ENCODE assay signal across 9 mouse cellular contexts in the genomic region with DNA sequence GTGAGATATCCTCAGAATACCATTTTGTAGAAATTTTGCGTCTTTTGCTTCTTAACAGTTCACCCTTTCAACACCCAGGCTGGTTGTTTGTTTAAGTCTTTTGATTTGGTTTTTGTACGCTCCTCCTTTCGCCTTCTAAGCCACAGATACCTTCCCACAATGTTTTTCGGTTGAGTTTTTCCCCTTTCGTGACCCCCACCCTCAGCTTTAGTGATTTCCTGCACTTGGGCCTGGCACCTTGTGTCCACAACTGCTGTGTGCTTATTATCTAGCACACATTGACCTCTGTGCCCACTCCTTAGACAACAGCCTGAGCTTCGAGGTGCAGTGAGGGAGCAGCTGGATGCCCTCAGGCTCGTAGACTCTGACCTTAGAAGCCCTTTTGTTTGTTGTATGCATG. TPM values are rescaled to one million over a fixed set of nuclear protein-coding genes. Genes with fewer than 3 reads are reported as not detected.
A peak's percentile ranks its signal among the peaks of the same experiment; 100 is the strongest.
DNase-seq lines count a peak whose midpoint lies in the region; ATAC-seq and TF ChIP-seq lines count a peak whose summit lies in the region.
"Had no signal": no experiment of that assay in that cellular context is flagged by ENCODE, and none has a peak within 500 bp of the region (broad histone marks: within the 10 kb centered on the region; RNA-seq: fewer than 3 reads in every experiment).

No protein-coding gene starts in this region.

- H3K9me3 ChIP-seq in lung, embryonic 15.5 days: no peaks in the 10 kb centered on the region
- H3K9me3 ChIP-seq in embryonic facial prominence, embryonic 14.5 days (ENCODE audit: control insufficient read depth, low read length): no peaks in the 10 kb centered on the region
- H3K9me3 ChIP-seq in limb, embryonic 10.5 days (replicated peaks): no peaks in the 10 kb centered on the region

- peaks cover 16% of the 10 kb centered on the region for H3K4me1 ChIP-seq in lung, embryonic 15.5 days
- peaks cover 9% of the 10 kb centered on the region for H3K4me1 ChIP-seq in embryonic facial prominence, embryonic 14.5 days (ENCODE audit: control insufficient read depth, insufficient read depth, low read length)
- H3K4me1 ChIP-seq in limb, embryonic 10.5 days: peaks cover 17% of the 10 kb centered on the region
- peaks cover 8% of the 10 kb centered on the region for H3K4me1 ChIP-seq in olfactory bulb, adult 2 months (ENCODE audit: control insufficient read depth, insufficient read depth, low read length)

- H3K27ac ChIP-seq in lung, embryonic 15.5 days: 0 out of 2 replicates have a peak overlapping the region, but pooled peaks have one; percentile 25
- H3K27ac ChIP-seq in embryonic facial prominence, embryonic 14.5 days (replicated peaks; ENCODE audit: low read depth, low read length): peak overlapping the region; percentile 25; the same call in 1 of the 2 replicates
- H3K27ac ChIP-seq in limb, embryonic 10.5 days: peak overlapping the region; percentile 98; the same call in 1 of the 2 replicates
- H3K27ac ChIP-seq in olfactory bulb, adult 2 months (ENCODE audit: insufficient read depth, low read depth, low read length): peak overlapping the region; percentile 20

- 40% methylated on average over 7 of the region's 7 CpGs for WGBS in lung, embryonic 15.5 days
- 49% methylated on average over 7 of the region's 7 CpGs for WGBS in embryonic facial prominence, embryonic 14.5 days
- WGBS in limb, embryonic 10.5 days: 82% methylated on average over 7 of the region's 7 CpGs
- 33% methylated on average over 7 of the region's 7 CpGs for WGBS in olfactory bulb, adult 2 months

- H3K4me3 ChIP-seq in lung, embryonic 15.5 days: peak overlapping the region; percentile 72
- H3K4me3 ChIP-seq in embryonic facial prominence, embryonic 14.5 days (ENCODE audit: low read depth, low read length): peak overlapping the region; percentile 83
- peak overlapping the region; percentile 89 for H3K4me3 ChIP-seq in limb, embryonic 10.5 days
- H3K4me3 ChIP-seq in olfactory bulb, adult 2 months (ENCODE audit: insufficient read depth, low read depth, low read length): peak overlapping the region; percentile 46

- peak overlapping the region; percentile 80 for H3K9ac ChIP-seq in lung, embryonic 15.5 days
- peak overlapping the region; percentile 88 for H3K9ac ChIP-seq in embryonic facial prominence, embryonic 14.5 days (ENCODE audit: low read depth, low read length)

- TF ChIP-seq POLR2A in olfactory bulb, adult 2 months (IDR thresholded peaks at IDR 0.05; ENCODE audit: insufficient read depth, low read depth, low read length): no peak

- no peak for ATAC-seq in lung, embryonic 15.5 days (ENCODE audit: borderline replicate concordance, extremely low read depth, low FRiP score, low TSS enrichment)
- ATAC-seq in embryonic facial prominence, embryonic 14.5 days (ENCODE audit: low read depth): no peak

- intact Hi-C loops in left cerebral cortex, postnatal 10 days (cut with DNase I): no loop called here

- H3K36me3 ChIP-seq in lung, embryonic 15.5 days: peaks cover 9% of the 10 kb centered on the region; the same call in 1 of the 2 replicates
- peaks cover 9% of the 10 kb centered on the region; the same call in 1 of the 2 replicates for H3K36me3 ChIP-seq in embryonic facial prominence, embryonic 14.5 days (ENCODE audit: control insufficient read depth, insufficient read depth, low read length)
- H3K36me3 ChIP-seq in limb, embryonic 10.5 days: peaks cover 46% of the 10 kb centered on the region

- TF ChIP-seq CTCF in olfactory bulb, adult 2 months (IDR thresholded peaks at IDR 0.05; ENCODE audit: insufficient read depth, low read depth, low read length): no peak

- DNase-seq in lung, adult 18-20 months: no peak
- no peak for DNase-seq in embryonic facial prominence, embryonic 14.5 days (ENCODE audit: low spot score)
- no peak for DNase-seq in limb, embryonic 10.5 days (ENCODE audit: low spot score)
- DNase-seq in left cerebral cortex, postnatal 10 days (ENCODE audit: extremely low spot score in 1 of 2, low spot score in 2 of 2): no peak
- DNase-seq in right cerebral cortex, postnatal 4 days: no peak
- DNase-seq in spleen, postnatal 10 days (ENCODE audit: low spot score in 2 of 2): no peak
- DNase-seq: right cerebral cortex, postnatal 25 days had no signal

- no peaks in the 10 kb centered on the region for H3K27me3 ChIP-seq in lung, embryonic 15.5 days
- H3K27me3 ChIP-seq in embryonic facial prominence, embryonic 14.5 days (replicated peaks; ENCODE audit: control insufficient read depth, insufficient read depth, low read length): no peaks in the 10 kb centered on the region
- H3K27me3 ChIP-seq in limb, embryonic 10.5 days (ENCODE audit: low read depth, poor library complexity, severe bottlenecking): no peaks in the 10 kb centered on the region

- peak overlapping the region; percentile 57 for H3K4me2 ChIP-seq in lung, embryonic 15.5 days
- H3K4me2 ChIP-seq in embryonic facial prominence, embryonic 14.5 days (ENCODE audit: low read depth, low read length): peak overlapping the region; percentile 74

RNA-seq across cellular contexts. Expression of a gene that starts 1.2 kb away (rescaled TPM):
- 43.7 and 44.3 TPM in 2 replicates for polyA plus RNA-seq in lung, embryonic 15.5 days (2015; fragmentation: Nextera tagmentation; extraction: Ambion mirVana)
- 41.7 and 51.2 TPM in 2 replicates for polyA plus RNA-seq in embryonic facial prominence, embryonic 14.5 days (2014; fragmentation: Nextera tagmentation; extraction: Ambion mirVana)
- polyA plus RNA-seq in limb, embryonic 10.5 days (2016; fragmentation: Nextera tagmentation; extraction: Ambion mirVana): 51.6 and 59.9 TPM in 2 replicates
- polyA plus RNA-seq in olfactory bulb, adult 2 months (2012; ENCODE audit: insufficient read depth, insufficient read length, low replicate concordance, missing spikeins): not detected in 2 replicates
- 10 to 100 TPM; 40.4 to 40.8 TPM for total RNA-seq in left cerebral cortex, postnatal 10 days (2021)

RNA-seq across cellular contexts. Expression of a gene that starts 28.8 kb away (rescaled TPM):
- 2.6 and 3.3 TPM in 2 replicates for polyA plus RNA-seq in lung, embryonic 15.5 days (2015; fragmentation: Nextera tagmentation; extraction: Ambion mirVana)
- 3.6 and 3.8 TPM in 2 replicates for polyA plus RNA-seq in embryonic facial prominence, embryonic 14.5 days (2014; fragmentation: Nextera tagmentation; extraction: Ambion mirVana)
- 0.82 and 1.8 TPM in 2 replicates for polyA plus RNA-seq in limb, embryonic 10.5 days (2016; fragmentation: Nextera tagmentation; extraction: Ambion mirVana)
- not detected in 2 replicates for polyA plus RNA-seq in olfactory bulb, adult 2 months (2012; ENCODE audit: insufficient read depth, insufficient read length, low replicate concordance, missing spikeins)
- total RNA-seq in left cerebral cortex, postnatal 10 days (2021): 1 to 10 TPM; 2.0 to 2.3 TPM

Comparison
In these comparisons a context has a peak if more than half of its experiments do, and no peak if none do; other contexts are left out.
1. H3K27ac ChIP-seq: peak in every context shown above with its lines; median percentile 98 in limb, embryonic 10.5 days; 25 in lung, embryonic 15.5 days; 25 in embryonic facial prominence, embryonic 14.5 days; 20 in olfactory bulb, adult 2 months.